Mouse (Mus musculus): ENCODE measurements around the gene Etfbkmt.
"Not testable (repeated sequence)": the region's sequence is repeated elsewhere in the genome, so short reads cannot be mapped to it uniquely, and the experiment has no call there.

Gene Etfbkmt

DNA sequence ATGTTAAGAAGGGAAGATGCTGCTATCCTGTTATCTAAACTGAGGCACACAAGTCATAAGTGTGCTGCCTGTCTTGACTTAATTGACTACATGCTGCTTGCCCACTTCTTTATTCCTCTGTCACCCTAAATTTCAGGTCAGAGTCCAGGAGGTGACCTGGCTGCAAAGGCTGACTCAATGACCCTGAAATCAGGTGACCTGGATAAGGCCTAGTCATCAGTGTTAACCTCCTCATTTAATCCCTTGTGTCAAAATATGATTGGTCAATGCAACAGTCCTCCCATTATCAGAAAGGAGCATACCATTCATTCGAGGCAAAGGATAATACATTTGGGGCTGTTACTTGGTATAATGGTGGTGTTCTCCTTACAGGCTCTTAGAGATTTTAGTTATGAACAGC is at the start of gene Etfbkmt:
Etfbkmt (plus strand) TSS at position 379 of the 400 bp plus-strand sequence.
- no peak for DNase-seq (ENCODE audit: low spot score)

DNA sequence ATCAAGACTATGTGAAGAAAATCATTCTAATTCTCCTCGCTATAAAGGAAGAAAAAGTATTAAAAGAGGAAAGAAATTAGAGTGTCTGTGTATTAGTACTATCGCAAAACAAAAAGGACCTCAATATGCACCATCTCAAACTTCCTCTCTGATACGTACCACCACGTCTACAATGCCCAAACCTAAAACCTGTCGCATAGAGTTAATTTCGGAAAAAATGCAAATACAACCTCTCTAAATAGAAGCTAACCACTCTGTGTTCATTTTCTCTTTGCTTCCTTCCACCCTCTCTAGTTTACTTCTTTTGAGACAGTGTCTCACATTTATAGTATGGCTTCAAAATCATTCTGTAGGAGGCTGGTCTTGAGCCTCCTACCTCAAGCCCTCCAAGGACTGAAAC is 47.2 kb upstream of the Etfbkmt start:
- no peak for DNase-seq (ENCODE audit: low spot score)

DNA sequence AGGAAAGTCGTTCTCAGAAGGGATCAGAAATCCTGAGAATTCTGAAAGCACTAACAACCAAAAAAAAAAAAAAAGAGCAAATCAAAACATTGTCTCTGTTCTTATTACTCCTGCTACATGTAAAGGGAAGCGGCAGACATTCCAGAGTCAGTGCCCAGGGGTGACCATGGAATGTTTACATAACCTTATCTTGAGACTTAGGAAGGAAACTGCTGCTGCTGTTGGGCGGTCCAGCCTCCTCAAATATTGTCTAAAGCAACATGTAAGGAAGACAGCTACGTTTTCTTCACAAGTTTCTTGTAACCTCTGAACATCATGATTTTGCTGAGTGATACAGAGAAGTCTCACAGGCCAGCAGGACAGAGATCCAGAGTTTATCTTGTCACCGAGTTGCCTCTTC is 46.2 kb upstream of the Etfbkmt start:
- peak; percentile 76 for DNase-seq (ENCODE audit: low spot score)

DNA sequence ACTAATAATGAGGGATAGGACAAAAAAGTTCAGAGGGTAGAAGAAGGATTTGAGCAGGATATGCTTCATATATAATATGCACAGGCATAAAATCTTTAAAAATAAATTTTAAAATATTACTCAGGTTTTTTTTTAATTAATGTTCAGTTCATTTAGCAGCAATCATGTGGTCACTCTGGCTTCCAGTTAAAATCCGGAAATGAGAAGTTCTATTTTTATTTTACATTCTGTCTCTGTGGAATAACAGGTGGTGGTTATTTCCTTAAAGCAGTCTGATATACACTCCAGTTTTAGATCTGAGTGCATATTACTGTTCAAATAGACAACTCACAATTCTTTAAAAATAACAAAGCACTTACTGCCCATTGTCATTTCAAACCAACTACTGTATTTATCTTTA is 45.1 kb upstream of the Etfbkmt start:
- no peak for DNase-seq (ENCODE audit: low spot score)

DNA sequence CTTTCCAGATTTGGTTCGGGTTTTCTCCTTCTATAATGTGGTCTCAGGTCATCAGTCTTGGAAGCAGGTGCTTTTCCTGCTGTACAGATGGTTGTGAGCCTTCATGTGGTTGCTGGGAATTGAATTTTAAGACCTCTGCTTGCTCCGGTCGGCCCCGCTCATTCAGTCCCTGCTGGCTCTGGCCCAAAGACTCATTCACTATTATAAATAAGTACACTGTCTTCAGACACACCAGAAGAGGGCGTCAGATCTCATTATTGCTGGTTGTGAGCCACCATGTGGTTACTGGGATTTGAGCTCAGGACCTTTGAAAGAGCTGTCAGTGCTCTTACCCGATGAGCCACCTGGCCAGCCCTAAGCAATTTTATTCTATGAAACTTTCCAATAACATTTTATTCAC is 44.3 kb upstream of the Etfbkmt start:
- DNase-seq (ENCODE audit: low spot score) = no peak

DNA sequence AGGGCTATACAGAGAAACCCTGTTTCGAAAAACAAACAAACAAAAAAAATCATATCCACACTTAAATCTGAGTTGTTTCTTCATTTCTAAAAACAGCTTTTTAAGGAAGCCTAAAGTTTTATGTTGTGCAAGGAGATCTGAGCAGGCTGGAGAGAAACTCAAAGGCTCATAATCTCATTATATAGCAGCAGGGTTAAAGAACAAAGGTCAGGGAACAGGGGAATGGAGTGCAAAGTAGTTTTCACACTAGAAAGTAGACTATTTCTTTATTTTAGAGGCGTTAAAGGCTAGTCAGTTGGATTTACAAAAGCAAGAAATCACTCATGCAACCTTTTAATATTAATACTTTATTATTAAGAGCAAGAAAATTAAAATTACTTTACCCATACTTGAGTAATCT is 43.4 kb upstream of the Etfbkmt start:
- DNase-seq (ENCODE audit: low spot score) = no peak

DNA sequence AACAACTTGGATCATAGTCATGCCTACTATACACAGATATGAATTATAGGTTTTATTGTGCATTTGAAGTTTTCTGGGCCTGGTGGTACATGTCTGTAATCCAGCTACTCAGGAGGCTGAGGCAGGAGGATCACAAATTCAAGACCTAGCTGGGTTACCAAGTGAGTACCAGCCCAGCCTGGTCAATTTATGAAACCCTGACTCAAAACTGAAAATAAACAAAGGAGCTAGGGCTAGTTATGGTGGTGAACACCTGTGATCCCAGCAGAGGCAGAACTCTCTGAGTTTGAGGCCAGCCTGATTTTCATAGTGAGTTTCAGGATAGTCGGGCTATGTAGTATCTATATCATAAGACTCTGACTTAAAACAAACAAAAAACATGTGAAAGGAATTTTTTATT is 42.4 kb upstream of the Etfbkmt start:
- DNase-seq (ENCODE audit: low spot score) = no peak

DNA sequence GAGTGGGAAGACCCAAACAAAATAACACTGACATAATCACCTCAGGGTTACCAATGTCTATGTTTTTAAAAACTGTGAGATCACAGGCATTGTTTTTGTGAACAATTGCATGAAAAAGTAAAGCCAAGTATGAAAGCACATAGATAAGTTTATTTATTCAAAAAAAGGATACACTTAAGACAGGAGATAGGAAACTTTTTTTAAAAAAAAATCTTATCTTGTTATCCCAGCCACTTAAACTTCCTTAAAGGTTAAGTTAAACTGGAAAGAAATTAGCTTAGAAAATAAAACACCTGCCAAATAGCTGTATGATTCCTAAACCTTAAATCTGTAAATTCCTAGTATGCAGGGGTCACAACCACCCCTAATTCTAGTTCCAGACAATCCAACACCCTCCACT is 40.7 kb upstream of the Etfbkmt start:
- DNase-seq (ENCODE audit: low spot score) = no peak

DNA sequence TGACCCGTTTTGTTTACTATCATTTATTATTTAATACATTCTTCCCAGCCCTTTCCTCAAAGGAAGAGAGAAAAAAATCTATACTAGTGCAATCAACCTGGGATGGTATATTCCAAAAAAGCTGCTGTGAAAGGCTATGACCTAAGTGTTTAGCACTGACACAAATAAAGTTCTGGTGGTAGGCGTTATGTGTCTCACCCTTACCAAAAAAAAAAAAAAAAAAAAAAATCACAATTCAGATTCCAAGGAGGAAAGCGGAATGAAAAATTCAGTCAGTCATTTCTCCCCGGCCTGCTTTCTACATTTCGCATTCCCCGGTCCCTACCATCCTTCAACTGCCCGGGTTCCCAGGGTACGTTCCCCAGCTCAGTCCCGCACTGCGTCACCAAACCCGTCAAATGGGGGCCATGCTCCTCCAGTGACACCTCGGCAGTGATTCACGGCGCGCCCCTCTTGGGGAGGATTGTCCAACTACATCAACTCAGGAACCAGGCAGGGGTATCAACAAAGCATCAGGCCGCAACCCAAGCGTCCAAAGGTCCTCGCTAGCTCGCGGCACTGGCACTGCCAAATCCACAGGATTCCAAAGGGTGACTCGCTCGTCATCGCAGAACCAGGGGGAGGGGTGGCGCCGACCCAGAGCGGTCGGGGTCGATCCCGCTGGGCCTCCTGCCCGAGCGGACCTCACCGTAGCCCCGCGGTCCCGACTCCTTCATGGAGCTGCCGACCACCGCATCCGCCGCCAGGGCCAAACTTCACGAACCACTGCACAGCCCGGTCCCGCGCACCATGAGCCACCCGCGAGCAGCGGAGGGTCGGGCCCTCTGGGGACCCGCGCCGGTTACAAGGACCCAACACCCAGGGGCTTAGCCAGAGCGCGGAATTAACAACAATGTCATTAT is 39.2 kb upstream of the Etfbkmt start:
- DNase-seq (ENCODE audit: low spot score) = peak; percentile 72

DNA sequence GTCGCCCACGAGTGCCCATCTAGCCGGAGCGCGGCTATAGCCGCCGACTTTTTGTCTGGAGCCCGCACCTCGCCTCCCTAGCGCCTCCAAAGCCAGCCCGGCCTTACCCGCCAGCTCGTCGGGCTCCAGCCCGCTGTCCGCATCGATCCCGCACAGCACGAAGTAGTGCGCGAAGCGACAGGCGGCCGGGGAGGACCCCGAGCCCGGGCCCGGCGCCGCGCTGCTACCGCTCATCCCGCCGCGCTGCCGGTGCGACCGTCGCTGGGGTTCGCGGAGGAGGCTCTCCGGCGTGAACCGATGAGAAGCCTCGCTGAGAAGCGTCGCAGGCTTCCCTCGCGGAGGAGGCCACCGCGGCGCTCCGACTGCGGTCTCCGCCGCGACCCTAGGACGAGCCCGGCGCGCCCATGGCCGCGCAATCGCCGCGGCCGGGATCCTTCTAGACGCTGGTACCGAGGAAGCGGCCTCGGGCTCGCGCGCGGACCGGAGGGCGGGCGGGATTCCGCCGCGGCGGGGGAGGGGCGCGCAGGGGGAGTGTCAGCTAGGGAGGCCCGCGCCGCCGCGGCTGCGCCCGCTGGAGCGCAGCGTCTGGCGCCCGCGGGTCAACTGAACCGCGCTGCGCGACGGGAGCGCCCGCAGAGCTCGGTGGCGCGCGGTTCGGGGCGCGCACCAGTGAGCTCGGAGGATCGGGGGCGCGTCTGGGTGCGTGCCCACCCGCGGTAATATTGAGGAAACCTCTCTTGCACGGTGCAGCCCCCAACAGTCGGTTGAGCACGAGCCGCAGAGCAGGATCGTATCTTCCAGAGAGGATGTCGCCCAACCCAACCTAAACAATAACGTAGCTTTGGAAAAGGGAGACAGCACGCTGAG is 38.3 kb upstream of the Etfbkmt start, which contains the start of gene Dennd5b:
Dennd5b (minus strand) TSS at position 605 of the 867 bp plus-strand sequence.
- peak; percentile 86 for DNase-seq (ENCODE audit: low spot score)

DNA sequence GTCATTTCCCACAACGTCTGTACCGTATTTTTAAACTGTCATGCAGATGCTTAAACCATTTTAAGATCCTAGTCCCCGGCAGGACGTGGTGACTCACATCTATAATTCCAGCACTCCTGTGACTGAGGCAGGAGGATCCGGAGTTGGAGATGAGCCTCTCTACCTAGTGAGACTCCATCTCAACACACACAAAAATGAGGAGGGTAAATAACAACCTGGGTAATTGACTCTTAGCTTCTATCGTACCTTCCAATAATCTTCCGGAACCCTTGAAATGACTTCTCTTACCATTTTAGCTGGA is 37.8 kb upstream of the Etfbkmt start:
- no peak for DNase-seq (ENCODE audit: low spot score)

DNA sequence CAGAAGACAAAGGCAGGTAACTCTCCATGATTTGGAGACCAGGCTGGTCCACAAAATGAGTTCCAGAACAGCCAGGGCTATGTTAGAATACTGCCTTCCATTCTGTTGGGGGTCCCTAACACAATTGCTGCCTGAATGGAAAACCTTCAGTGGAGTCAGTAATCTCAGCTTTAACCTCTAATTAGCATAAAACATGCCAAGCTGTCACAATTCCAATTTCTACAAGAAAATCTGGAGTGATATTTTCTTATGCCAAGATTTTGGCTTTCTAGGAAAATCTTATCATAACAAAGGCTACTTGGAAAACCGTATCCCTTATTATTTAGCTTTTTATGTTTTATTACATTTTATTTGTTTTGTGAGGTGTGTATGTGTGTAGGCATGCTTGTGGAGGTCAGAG is 36.2 kb upstream of the Etfbkmt start:
- DNase-seq (ENCODE audit: low spot score) = no peak

DNA sequence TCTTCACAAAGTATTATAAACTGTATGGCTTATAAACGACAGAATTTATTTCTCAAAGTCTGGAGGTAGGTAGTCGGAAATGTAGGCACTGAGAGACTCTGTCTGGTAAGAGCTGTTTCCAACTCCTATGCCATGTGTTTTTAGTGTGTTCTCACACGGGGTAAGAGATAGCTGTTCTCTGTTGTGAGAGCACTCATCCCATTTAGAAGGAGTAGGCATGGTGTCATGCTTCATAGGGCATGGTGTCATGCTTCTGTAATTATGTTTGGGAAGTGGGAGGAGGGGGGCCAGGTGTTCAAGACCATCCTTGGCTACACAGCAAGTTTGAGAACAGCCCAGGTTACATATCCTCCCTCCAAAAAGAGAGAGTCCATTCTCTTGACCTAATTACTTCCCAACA is 32.0 kb upstream of the Etfbkmt start:
- no peak for DNase-seq (ENCODE audit: low spot score)

DNA sequence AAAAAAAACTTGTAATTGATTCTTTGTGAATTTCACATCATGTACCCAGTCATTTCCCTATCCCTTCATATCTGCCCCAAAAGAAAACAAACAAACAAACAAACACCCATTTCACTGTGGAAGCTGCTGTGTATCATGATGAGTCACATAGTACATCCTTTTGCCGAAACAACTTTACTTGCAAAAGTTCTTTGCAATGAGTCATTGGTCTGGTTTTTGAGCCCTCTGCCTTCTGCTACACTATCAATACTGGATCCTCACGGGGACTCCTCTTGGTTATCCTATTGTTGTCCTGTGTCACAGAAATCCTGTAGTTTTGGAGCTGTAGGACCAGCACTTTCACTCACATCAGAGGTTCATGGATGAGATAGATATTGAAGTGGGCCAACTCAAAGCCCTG is 30.7 kb upstream of the Etfbkmt start:
- no peak for DNase-seq (ENCODE audit: low spot score)

DNA sequence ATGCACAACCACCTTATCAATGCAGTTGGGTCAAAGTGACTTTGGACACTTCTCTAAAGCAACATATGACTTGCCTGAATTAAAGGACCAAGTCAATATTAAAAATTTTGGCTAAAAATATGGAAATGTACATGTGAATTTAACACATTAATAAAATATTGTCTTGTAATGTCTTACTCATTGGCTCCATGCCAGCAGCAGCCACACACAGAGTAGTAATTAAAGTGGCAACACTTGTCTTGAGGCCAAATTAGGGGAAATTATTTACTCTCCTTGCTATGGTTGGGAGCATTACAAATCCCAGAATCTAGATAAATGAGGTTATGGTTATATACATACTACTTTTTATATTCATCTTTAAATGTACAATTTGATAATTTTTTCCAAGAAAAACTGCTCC is 22.7 kb upstream of the Etfbkmt start:
- no peak for DNase-seq (ENCODE audit: low spot score)

DNA sequence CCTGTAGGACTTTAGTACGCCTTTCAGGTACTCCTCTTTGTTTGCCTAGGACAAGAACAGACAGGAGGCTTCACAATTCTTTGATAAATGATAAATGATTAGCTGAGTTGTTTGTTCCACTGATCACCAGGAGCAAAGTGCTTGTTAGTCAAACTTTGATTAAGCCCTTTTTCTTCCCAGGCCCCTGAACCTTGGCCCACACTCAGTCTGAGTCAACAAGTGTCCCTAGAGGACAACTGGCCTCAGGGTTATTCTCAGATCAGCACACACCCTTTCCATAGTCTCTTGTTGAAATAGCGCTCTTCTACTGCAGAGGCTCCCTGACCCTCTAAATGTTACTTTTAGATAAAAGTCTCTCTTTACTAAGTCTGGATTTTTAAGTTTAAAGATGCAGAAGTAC is 20.7 kb upstream of the Etfbkmt start:
- DNase-seq (ENCODE audit: low spot score) = peak; percentile 86

DNA sequence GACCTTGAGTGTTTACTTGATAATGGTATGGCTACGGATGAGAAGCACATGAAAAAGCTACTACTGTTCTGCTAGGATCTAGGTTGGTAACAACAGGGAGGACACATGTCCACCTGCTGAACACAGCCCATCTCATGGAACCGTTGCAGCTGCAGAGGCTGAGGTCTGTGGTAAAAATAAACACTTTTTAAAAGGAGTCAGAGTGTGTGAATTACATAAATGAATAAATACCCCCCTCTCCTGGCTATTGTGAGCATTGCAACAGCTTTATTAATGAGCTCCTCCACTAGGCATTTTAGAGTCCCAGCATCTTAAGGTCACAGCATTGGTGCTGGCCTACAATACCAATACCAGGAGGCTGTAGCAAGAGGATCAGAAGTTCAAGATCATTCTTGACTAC is 19.8 kb upstream of the Etfbkmt start:
- DNase-seq (ENCODE audit: low spot score) = peak; percentile 57

DNA sequence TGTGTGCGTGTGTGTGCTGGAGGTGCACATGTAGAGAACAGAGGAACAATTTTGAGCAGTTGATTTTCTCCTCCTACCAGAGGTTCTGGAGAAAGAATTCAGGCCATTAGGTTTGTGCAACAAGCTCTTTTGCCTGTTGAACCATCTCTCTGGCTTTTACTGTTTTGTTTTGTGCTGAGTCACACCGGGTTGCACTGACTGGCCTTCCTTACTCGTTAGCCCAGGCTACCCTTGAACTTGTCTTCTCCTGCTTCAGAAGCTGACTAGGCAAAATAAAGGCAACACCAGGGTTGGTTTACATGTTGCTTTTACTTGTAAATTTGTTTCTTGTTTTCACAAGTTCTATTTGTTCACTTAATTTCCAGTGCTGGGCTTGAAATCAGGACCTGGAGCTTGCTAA is 16.6 kb upstream of the Etfbkmt start:
- DNase-seq (ENCODE audit: low spot score) = no peak

DNA sequence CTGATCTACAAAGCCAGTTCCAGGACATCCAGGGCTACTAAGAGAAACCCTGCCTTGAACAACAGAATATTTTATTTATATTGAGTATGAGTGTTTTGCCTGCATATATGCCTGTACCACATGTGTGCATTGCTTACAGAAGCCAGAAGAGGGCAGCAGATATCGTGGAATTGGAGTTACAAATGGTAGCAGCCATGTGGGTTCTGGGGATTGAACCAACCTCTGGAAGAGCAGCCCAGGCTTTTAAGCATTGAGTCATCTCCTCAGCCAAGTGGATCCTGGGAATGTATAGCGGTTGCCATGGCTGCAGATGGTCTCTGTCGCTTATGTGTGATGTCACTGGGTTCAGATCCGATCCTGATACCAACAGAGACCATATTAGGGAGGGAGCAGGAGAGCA is 13.0 kb upstream of the Etfbkmt start:
- DNase-seq (ENCODE audit: low spot score) = no peak

DNA sequence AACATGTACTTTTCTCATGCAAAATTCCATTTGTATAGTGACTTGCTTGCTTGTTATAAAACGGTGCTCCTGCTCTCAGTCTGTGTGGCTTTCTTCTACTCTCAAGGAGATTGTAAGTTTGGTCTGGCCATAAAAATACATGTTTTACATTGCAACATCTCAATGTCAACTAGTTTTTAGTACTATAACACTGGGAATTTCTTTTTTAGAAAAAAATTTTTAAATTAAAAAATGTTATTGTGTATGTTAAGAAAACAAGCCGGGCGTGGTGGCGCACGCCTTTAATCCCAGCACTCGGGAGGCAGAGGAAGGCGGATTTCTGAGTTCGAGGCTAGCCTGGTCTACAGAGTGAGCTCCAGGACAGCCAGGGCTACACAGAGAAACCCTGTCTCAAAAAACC is 9.8 kb upstream of the Etfbkmt start, which contains the start of gene Gm10203:
Gm10203 (plus strand) TSS at position 301 of the 400 bp plus-strand sequence.
- not testable (repeated sequence) for DNase-seq (ENCODE audit: low spot score)

DNA sequence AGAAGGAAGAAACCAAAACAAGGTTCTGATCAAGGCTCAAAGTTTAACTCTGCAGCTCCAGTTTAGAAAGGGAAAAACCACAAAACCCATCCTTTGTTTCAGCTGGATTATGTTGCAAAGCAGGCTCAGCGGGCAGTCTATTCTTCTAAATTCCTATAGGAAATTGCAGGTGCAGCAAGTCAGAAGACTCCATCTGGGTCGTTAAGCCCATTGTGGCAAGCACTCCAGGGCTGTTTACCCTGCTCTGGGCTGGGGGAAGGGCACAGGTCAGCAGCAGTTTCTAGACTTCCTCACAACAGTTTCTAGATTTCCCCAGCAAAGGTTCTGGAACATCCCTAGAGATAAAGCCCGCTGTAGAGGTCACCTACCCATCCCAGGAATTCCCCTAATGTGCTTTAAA is 8.5 kb upstream of the Etfbkmt start:
- no peak for DNase-seq (ENCODE audit: low spot score)

DNA sequence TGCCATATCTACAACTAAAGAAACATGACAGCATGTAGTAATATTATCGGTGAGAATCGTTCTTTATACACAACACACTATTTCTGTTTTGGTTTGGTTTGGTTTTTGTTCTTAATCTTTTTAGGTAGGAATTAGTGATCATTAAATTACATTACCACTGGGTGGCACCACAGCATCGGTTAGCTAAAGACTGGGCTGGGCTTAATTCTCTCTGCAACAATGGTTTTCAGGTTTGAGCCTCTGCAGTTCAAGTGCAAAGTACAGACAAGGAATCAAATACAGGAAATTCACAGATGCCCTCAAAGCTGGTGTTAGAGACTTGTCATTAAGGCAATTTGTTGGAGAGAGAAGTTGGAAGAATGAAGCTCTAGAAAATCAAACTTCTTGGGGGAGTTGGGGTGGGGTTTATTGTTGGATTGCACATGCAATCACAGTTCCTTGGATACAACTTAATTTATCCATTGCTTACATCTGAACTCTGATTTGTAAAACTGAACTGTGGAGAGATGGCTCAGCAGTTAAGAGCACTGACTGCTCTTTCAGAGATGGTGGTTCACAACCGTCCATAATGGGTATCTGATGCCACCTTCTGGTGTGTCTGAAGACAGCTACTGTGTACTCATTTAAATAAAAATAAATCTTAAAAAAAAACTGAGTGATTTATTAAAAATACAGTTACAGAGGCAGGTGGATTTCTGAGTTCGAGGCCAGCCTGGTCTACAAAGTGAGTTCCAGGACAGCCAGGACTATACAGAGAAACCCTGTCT is 7.2 kb upstream of the Etfbkmt start:
- peak; percentile 66 for DNase-seq (ENCODE audit: low spot score)

Data from yolk sac, embryonic 10.5 days (tissue).